Mouse (Mus musculus): ENCODE data around the gene Tada1. TPM values are rescaled to one million over a fixed set of nuclear protein-coding genes. Genes with fewer than 3 reads are reported as not detected.

Tada1 gene
- polyA plus RNA-seq (2012; rRNA removed) = 20.7 and 24.5 TPM in 2 replicates

GRCm38 (mm10) chr1:166379013-166379629, at the start of gene Tada1:
Gene Tada1 (plus strand): TSS chr1:166379097.
- peak; percentile 90 for DNase-seq (ENCODE audit: low spot score)

GRCm38 (mm10) chr1:166330752-166331151, 48.1 kb upstream of the Tada1 start:
- no peak for DNase-seq (ENCODE audit: low spot score)

GRCm38 (mm10) chr1:166339110-166339509, 39.8 kb upstream of the Tada1 start:
- no peak for DNase-seq (ENCODE audit: low spot score)

GRCm38 (mm10) chr1:166342060-166342459, 36.8 kb upstream of the Tada1 start:
- no peak for DNase-seq (ENCODE audit: low spot score)

- no peak for DNase-seq (ENCODE audit: low spot score)
Measured at GRCm38 (mm10) chr1:166342539-166342938, 36.4 kb upstream of the Tada1 start.

- DNase-seq (ENCODE audit: low spot score) = no peak
Measured at GRCm38 (mm10) chr1:166343586-166343985, 35.3 kb upstream of the Tada1 start.

- DNase-seq (ENCODE audit: low spot score) = no peak
Measured at GRCm38 (mm10) chr1:166344300-166345077, 34.4 kb upstream of the Tada1 start.

- no peak for DNase-seq (ENCODE audit: low spot score)
Measured at GRCm38 (mm10) chr1:166345602-166346001, 33.3 kb upstream of the Tada1 start.

- no peak for DNase-seq (ENCODE audit: low spot score)
Measured at GRCm38 (mm10) chr1:166346906-166347305, 32.0 kb upstream of the Tada1 start.

- DNase-seq (ENCODE audit: low spot score) = no peak
Measured at GRCm38 (mm10) chr1:166349341-166349740, 29.6 kb upstream of the Tada1 start.

- DNase-seq (ENCODE audit: low spot score) = no peak
Measured at GRCm38 (mm10) chr1:166349751-166350150, 29.1 kb upstream of the Tada1 start.

- peak; percentile 79 for DNase-seq (ENCODE audit: low spot score)
Measured at GRCm38 (mm10) chr1:166360157-166360855, 18.6 kb upstream of the Tada1 start.

- no peak for DNase-seq (ENCODE audit: low spot score)
Measured at GRCm38 (mm10) chr1:166360896-166361295, 18.0 kb upstream of the Tada1 start.

GRCm38 (mm10) chr1:166361842-166362241, 17.1 kb upstream of the Tada1 start:
- DNase-seq (ENCODE audit: low spot score) = no peak

- DNase-seq (ENCODE audit: low spot score) = no peak
Measured at GRCm38 (mm10) chr1:166362659-166363058, 16.2 kb upstream of the Tada1 start.

- no peak for DNase-seq (ENCODE audit: low spot score)
Measured at GRCm38 (mm10) chr1:166363122-166363521, 15.8 kb upstream of the Tada1 start.

GRCm38 (mm10) chr1:166377171-166377570, 1.7 kb upstream of the Tada1 start:
- DNase-seq (ENCODE audit: low spot score) = no peak

- no peak for DNase-seq (ENCODE audit: low spot score)
Measured at GRCm38 (mm10) chr1:166378431-166379012, 375 bp upstream of the Tada1 start.

- peak; percentile 48 for DNase-seq (ENCODE audit: low spot score)
Measured at GRCm38 (mm10) chr1:166379630-166380231, 834 bp downstream of the Tada1 start.

- no peak for DNase-seq (ENCODE audit: low spot score)
Measured at GRCm38 (mm10) chr1:166381336-166381735, 2.4 kb downstream of the Tada1 start.

- DNase-seq (ENCODE audit: low spot score) = no peak
Measured at GRCm38 (mm10) chr1:166381821-166382220, 2.9 kb downstream of the Tada1 start.

GRCm38 (mm10) chr1:166382626-166383025, 3.7 kb downstream of the Tada1 start:
- no peak for DNase-seq (ENCODE audit: low spot score)

Measured in urinary bladder, adult 2 months (tissue).